ENCODE assay signal across 18 mouse cellular contexts in the genomic region with DNA sequence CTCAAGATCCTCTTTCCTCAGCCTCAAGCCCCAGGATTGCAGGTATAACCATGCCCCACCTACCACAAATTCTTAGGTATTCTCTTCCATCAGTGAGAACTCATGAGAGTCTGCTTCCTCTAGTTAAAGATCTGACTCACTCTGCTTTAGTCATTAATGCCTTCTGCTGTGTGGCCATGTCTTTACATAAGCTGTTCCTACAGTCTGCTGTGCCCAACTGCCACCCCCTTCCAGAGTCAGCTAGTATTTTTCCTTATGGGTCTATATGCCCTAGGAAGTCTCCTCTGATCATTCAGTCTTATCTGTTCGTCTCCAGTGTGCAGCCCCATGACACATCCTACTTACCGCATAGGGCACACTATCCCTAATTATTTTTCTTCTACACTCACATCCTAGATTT.
DNase-seq lines count a peak whose midpoint lies in the region; TF ChIP-seq lines count a peak whose summit lies in the region.
"Had no signal": no experiment of that assay in that cellular context is flagged by ENCODE, and none has a peak within 500 bp of the region (broad histone marks: within the 10 kb centered on the region; RNA-seq: fewer than 3 reads in every experiment).

No protein-coding gene starts in this region.

- no peak for TF ChIP-seq POLR2A in embryonic fibroblast, embryonic 13.5 days (IDR thresholded peaks at IDR 0.05; ENCODE audit: low read depth, low read length)

- H3K4me3 ChIP-seq in layer of hippocampus, adult 2 months: no peak overlapping the region
- no peak overlapping the region for H3K4me3 ChIP-seq in embryonic fibroblast, embryonic 13.5 days (ENCODE audit: insufficient read depth, low read length)
- H3K4me3 ChIP-seq: embryonic facial prominence, embryonic 13.5 days; forebrain, embryonic 13.5 days; heart, embryonic 12.5 days; hindbrain, embryonic 15.5 days had no signal

- peak overlapping the region; percentile 68; the same call in 1 of the 2 replicates for H3K27ac ChIP-seq in layer of hippocampus, adult 2 months
- H3K27ac ChIP-seq in embryonic fibroblast, embryonic 13.5 days (ENCODE audit: insufficient read depth, low read length): peak overlapping the region; percentile 57; the same call in 1 of the 2 replicates
- H3K27ac ChIP-seq: embryonic facial prominence, embryonic 13.5 days; forebrain, embryonic 13.5 days; hindbrain, embryonic 15.5 days had no signal

- DNase-seq in frontal cortex, adult 2 months (ENCODE audit: extremely low spot score in 1 of 2, low spot score in 1 of 2): peak; percentile 32 to 56
- DNase-seq in frontal cortex, postnatal 10 days (ENCODE audit: low spot score in 2 of 2): no peak
- peak in 1 of 2 experiments; percentile 61 for DNase-seq in layer of hippocampus, adult 2 months (ENCODE audit: low spot score in 2 of 2)
- no peak for DNase-seq in layer of hippocampus, adult 9-10 months (ENCODE audit: low spot score)
- peak; percentile 68 for DNase-seq in right cerebral cortex, adult 18-20 months
- DNase-seq in right cerebral cortex, postnatal 14 days: no peak
- DNase-seq in lung, postnatal 14 days: no peak
- DNase-seq: adrenal gland, postnatal 10 days; cerebellum, adult 18-20 months; cerebellum, adult 9-11 months; cerebellum, postnatal 36 days; forebrain, postnatal 0 days; gastrocnemius, postnatal 14 days had no signal

- TF ChIP-seq CTCF in layer of hippocampus, adult 2 months (conservative IDR thresholded peaks at IDR 0.05): no peak
- TF ChIP-seq CTCF in embryonic fibroblast, embryonic 13.5 days (IDR thresholded peaks at IDR 0.05; ENCODE audit: borderline replicate concordance, insufficient read depth, low read length): no peak

- peaks cover 6% of the 10 kb centered on the region; the same call in 1 of the 2 replicates for H3K4me1 ChIP-seq in embryonic fibroblast, embryonic 13.5 days (ENCODE audit: control insufficient read depth, insufficient read depth, low read length)
- H3K4me1 ChIP-seq: forebrain, embryonic 13.5 days; hindbrain, embryonic 15.5 days had no signal

Comparison
In these comparisons a context has a peak if more than half of its experiments do, and no peak if none do; other contexts are left out.
1. DNase-seq: peak in frontal cortex, adult 2 months (2 of 2) and right cerebral cortex, adult 18-20 months (single experiment); none in frontal cortex, postnatal 10 days (0 of 2), layer of hippocampus, adult 9-10 months (single experiment), right cerebral cortex, postnatal 14 days (single experiment) and lung, postnatal 14 days (single experiment).